Mouse (Mus musculus) embryo, embryonic 10 days (tissue): ENCODE data around the gene Cdip1.
A peak's percentile ranks its signal among the peaks of the same experiment; 100 is the strongest.
"Not testable (repeated sequence)": the region's sequence is repeated elsewhere in the genome, so short reads cannot be mapped to it uniquely, and the experiment has no call there.

Source experiments
- DNase-seq: peaks from one replicate; pipeline ENCODE4 v3.0.0-alpha.2; 2015; ENCODE audit warnings: low spot score

Gene Cdip1

DNA sequence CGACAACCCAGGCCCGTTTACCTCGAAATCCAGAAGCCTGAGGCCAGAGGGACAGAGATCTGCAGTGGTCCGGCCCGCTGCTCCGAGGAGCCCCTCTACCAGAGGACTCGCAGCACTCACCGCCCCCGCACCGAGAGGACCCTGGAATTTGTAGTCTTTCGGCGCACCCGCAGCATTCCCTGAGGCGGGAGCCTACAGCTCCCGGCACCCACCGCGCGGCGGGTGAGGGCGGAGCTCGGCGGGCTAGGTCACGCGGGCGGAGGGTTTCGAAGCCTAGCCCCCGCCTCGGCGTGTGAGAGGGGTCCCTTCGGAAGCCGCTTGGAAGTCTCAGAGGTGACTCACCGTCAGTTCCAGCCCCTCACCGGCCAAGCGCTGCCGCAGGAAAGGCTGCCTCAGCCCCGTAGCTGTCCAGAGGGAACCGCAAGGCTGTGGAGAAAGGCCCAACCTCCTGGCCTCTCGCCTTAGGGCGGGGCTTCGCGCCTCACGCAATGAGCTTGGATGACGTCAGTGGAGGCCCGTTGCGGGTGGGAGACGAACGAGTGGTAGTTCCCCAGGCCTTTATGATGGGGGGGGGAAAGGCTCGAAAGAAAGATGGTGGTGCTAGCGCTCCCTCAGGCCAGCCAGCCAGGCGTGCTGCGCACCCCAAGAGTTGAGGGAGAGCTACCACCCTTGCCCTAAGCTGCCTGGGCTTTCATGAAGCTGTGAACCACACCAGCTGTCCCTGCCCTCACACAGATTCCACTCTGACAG lies at the start of gene Cdip1:
Gene Cdip1, minus strand, starts transcription at position 483 of the 750 bp plus-strand sequence.
- DNase-seq: peak; percentile 96

DNA sequence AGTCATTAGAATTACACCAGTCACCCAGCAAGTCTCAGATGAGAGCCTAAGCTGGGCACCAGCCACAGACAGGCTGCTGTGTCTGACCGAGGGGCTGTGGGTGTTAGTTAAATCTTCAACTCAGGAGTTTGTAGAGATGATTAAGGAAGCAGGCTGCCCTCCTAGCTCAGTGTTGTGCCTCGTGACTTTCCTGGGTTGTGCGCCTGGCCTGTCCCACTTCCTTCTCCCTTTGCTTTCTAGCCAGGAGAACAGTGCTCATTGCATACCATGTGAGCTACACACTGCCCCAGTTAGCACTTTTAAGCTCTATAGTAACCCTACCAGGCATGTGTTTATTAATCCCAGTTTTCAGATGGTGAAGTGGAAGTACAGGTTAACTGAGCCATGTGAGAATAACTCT lies 49.5 kb upstream of the Cdip1 start:
- no peak for DNase-seq

DNA sequence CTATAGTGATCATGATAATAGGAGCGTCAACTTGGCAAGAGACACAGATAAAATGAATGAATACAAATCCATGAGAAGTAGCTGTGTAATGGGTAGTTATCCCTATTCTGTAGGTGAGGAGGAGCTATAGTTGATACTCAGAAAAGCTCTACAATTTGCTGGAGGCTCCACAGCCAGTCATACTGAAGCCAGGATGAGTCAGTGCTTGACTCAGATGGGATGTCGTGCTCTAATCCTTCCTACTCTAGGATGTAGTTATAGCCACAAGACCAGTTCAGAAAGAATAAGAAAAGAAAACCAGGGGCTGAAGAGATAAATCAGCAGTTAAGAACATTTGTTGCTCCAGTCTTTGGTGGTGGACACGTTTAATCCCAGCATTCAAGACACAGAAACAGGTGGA lies 47.5 kb upstream of the Cdip1 start:
- no peak for DNase-seq

GRCm38 (mm10) chr16:4835191-4835590 lies 45.1 kb upstream of the Cdip1 start, which contains the start of gene 4930562C15Rik:
Gene 4930562C15Rik, plus strand, starts transcription at chr16:4835416.
- DNase-seq: no peak

GRCm38 (mm10) chr16:4833858-4834257 lies 43.8 kb upstream of the Cdip1 start:
- no peak for DNase-seq

DNA sequence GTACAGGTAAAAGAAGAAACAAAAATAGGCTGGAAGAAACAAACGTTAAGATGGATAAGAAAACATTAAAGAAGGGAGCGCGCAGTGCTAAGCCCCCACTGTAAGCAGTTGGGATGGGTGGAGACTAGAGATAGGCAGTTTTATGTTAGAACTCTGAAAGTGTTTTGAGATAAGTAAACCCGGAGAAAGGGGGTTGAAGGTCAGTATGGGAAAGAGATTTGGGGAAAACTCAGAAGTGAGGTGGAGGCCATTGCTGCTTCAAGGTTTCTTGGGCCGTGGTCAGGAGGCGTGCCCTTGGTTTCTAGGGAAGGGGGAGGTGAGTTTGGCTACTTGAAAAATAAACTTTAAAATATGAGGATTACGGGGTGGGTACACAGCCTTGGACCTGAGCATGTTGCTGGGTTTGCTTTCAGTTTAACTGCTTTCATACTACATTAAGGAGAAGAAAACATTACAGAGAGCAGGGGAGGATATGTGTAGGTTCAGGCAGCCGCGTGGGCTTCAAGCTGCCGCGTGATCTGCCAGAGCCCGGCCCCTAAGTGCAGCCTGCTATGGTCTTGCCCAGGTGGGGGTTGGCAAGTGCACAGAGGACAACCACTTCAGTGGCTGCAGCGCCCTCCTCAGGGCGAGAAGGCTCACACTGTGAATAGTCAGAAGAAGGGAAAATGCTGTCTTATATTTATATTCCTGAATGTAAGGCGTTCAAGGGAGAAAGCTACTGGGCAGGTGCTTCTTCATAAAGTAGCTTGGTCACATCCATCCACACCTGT lies 41.7 kb upstream of the Cdip1 start:
- DNase-seq: no peak

GRCm38 (mm10) chr16:4829271-4829900 lies 39.3 kb upstream of the Cdip1 start:
- DNase-seq: no peak

DNA sequence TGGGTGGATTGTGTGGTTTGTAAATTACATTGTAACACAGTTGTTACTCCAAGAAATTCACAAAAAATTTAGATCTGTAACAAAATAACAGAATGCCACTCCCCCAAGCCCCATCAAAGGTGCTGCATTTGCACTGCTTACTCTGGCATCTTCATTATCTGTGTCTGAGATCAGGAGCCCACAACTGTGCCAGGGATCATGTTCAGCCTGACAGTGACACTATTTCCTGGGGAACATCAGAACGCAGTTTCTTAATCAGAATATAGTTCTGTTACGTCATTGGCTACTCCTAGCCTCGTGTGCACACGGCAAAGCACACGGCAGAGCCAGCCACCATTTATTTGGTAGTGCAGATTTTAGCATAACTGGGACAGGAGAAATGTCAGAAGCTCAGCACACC lies 37.5 kb upstream of the Cdip1 start:
- DNase-seq: no peak

GRCm38 (mm10) chr16:4824466-4824865 lies 34.4 kb upstream of the Cdip1 start:
- not testable (repeated sequence) for DNase-seq

- no peak for DNase-seq
Measured at GRCm38 (mm10) chr16:4818349-4818748, 28.3 kb upstream of the Cdip1 start.

DNA sequence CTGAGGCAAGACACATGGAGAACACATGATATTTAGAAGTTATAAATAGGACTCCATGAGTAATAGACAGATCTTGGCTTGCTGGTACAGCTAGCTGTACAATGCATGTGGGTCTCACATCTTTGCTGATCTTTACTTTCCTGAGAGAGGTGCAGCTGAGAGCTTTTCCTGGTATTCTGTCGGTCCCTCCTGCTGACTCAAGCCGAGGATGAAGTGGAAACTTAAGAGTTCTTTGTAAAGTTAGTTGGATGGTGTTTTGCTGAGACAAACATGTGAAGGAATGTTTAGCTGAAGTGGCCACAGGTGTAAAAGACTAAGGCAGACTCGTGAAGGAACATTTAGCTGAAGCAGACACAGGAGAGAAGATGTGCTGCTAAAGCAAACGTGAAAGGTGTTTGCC lies 6.5 kb upstream of the Cdip1 start:
- DNase-seq: no peak

GRCm38 (mm10) chr16:4791332-4791731 lies 1.2 kb upstream of the Cdip1 start:
- DNase-seq: no peak

- peak; percentile 47 for DNase-seq
Measured at GRCm38 (mm10) chr16:4789311-4789768, 752 bp downstream of the Cdip1 start.

DNA sequence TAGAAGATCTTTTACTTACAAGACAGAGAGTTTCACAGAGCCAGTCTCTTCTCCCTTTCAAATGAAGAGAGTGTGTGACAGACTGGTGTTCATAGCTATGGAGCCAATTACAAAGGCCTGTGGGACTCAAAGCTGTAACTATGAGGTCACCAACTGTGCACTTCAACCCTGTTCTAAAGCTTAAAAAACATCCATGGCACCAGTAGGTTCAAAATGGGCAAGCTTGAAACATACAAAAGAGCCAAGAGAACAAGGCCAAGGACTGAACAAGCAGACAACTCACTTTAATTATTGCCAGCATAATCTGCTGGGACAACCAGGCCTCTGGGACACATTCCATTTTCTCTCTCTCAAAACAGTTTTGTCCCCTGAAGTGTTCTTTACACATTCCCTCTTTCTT lies 1.9 kb downstream of the Cdip1 start:
- no peak for DNase-seq

DNA sequence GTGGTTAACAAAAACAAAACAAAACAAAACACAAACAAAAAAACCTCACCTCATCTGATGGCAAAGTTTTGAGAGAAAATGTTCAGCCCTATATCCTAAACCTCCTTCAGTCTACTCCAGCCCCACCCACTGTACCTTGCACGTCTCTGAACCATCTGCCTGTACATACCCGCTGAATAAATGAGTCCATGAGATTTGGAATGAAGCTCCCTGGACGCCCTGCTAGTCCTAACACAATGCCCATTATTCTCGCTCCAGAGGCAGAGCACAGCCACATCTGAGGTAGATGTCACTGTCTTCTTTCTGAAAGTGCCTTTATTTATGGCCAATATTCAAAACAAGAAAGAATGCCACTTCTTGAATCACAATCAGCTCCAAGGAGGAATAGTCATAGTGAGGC lies 4.4 kb downstream of the Cdip1 start:
- no peak for DNase-seq

GRCm38 (mm10) chr16:4782515-4782914 lies 7.6 kb downstream of the Cdip1 start:
- DNase-seq: no peak

- no peak for DNase-seq
Measured at GRCm38 (mm10) chr16:4781524-4782196, 8.4 kb downstream of the Cdip1 start.

DNA sequence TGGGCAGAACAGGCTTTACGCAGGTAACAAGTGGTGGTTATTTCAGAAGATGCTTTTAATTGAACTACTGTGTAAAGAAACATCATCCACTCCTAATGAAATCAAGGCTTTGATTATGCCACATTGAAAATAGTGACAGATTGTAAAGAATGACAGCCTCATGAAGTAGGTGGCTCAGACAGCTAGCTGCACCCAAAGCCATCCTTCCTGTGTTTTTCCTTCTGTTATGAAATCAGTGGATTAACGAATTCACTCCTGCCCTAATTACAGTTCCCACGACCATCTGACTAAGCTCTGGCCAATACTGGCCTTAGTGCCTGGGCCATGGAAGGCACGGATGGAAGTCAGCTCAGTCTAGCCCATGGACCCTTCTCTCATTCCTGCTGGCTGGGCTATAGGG lies 11.2 kb downstream of the Cdip1 start:
- DNase-seq: no peak

- no peak for DNase-seq
Measured at GRCm38 (mm10) chr16:4777905-4778609, 12.0 kb downstream of the Cdip1 start.

- DNase-seq: no peak
Measured at GRCm38 (mm10) chr16:4777171-4777904, 12.8 kb downstream of the Cdip1 start.
